Mouse (Mus musculus) neural tube, embryonic 14.5 days (tissue): ENCODE measurements around the gene Snd1. TPM values are rescaled to one million over a fixed set of nuclear protein-coding genes. Genes with fewer than 3 reads are reported as not detected.

Experiments
- ATAC-seq: fragments of 200-750 bp; cut with Nextera tagmentation; 2 replicates; pipeline ENCODE4 v1.8.0; 2017; ENCODE audit warnings: low read depth, mild to moderate bottlenecking, moderate TSS enrichment, moderate library complexity
- H3K27ac ChIP-seq: fragments of 300-500 bp; sonication (generic); 2 replicates; pipeline ENCODE4 v1.5.1; 2014; ENCODE audit warnings: low read depth, mild to moderate bottlenecking, control low read depth, low read length, moderate library complexity, mixed read lengths
- H3K27me3 ChIP-seq: fragments of 300-500 bp; sonication (generic); 2 replicates; pipeline ENCODE4 v1.6.1; 2014; ENCODE audit warnings: low read length; ENCODE audit not compliant: control insufficient read depth, insufficient read depth
- H3K36me3 ChIP-seq: fragments of 300-500 bp; sonication (generic); 2 replicates; pipeline ENCODE4 v1.6.1; 2014; ENCODE audit warnings: low read length, mixed read lengths; ENCODE audit not compliant: control insufficient read depth, insufficient read depth
- H3K4me1 ChIP-seq: fragments of 300-500 bp; sonication (generic); 2 replicates; pipeline ENCODE4 v1.6.1; 2014; ENCODE audit warnings: low read length; ENCODE audit not compliant: control insufficient read depth, insufficient read depth
- H3K4me2 ChIP-seq: fragments of 300-500 bp; sonication (generic); 2 replicates; pipeline ENCODE4 v1.6.1; 2014; ENCODE audit warnings: mild to moderate bottlenecking, low read depth, low read length, control low read depth
- H3K4me3 ChIP-seq: fragments of 300-500 bp; sonication (generic); 2 replicates; pipeline ENCODE4 v1.5.1; 2014; ENCODE audit warnings: low read depth, low read length, control low read depth, mixed read lengths
- H3K9ac ChIP-seq: fragments of 300-500 bp; sonication (generic); replicated peaks from 2 replicates; pipeline ENCODE4 v1.6.1; 2014; ENCODE audit warnings: low read depth, mild to moderate bottlenecking, control low read depth, low read length, mixed read lengths
- H3K9me3 ChIP-seq: fragments of 300-500 bp; sonication (generic); 2 replicates; pipeline ENCODE4 v1.6.1; 2016; ENCODE audit warnings: low read length; ENCODE audit not compliant: control insufficient read depth
- WGBS: fragments of 180-500 bp; shearing (Covaris S2); extraction: QIAGEN DNeasy Blood & Tissue Kit; methylation state at CpG from one replicate; pipeline ENCODE4 v1.1.7; 2014; 5-methylcytosine and 5-hydroxymethylcytosine counted together
- polyA plus RNA-seq: library from polyadenylated mRNA; unstranded; fragments of >200 nt; fragmentation: Nextera tagmentation; extraction: Ambion mirVana; gene quantifications from 2 replicates; pipeline ENCODE4 v1.2.1, GENCODE M21; 2014

The Snd1 gene
- polyA plus RNA-seq, 1 experiment from 2014 or later = 73.8 TPM

- no peaks in the 10 kb centered on the region for H3K27me3 ChIP-seq
- WGBS = 50% methylated on average over 4 of the region's 4 CpGs
- H3K9ac ChIP-seq = no peak overlapping the region
- no peak overlapping the region for H3K27ac ChIP-seq
- no peaks in the 10 kb centered on the region for H3K9me3 ChIP-seq
- no peak overlapping the region for H3K4me2 ChIP-seq
- ATAC-seq = no peak
- H3K4me3 ChIP-seq = no peak overlapping the region
- H3K4me1 ChIP-seq = no peaks in the 10 kb centered on the region
- no peaks in the 10 kb centered on the region for H3K36me3 ChIP-seq
Measured at GRCm38 (mm10) chr6:28717845-28718237, 242.9 kb downstream of the Snd1 start.

- ATAC-seq = no peak
- Histone ChIP-seq H3K27me3 (no peaks in the 10 kb centered on the region), H3K9me3 (no peaks in the 10 kb centered on the region), H3K4me1 (no peaks in the 10 kb centered on the region), H3K4me3 (no peak overlapping the region), H3K9ac (no peak overlapping the region), H3K27ac (no peak overlapping the region), H3K4me2 (no peak overlapping the region), H3K36me3 (no peaks in the 10 kb centered on the region)
- WGBS = 90% methylated on average over 9 of the region's 9 CpGs
Measured at GRCm38 (mm10) chr6:28720391-28721171, 245.6 kb downstream of the Snd1 start.

- H3K36me3 ChIP-seq = no peaks in the 10 kb centered on the region
- 61% methylated on average over 2 of the region's 2 CpGs for WGBS
Measured at GRCm38 (mm10) chr6:28723059-28723458, 248.1 kb downstream of the Snd1 start.

GRCm38 (mm10) chr6:28724776-28725175 lies 249.8 kb downstream of the Snd1 start:
- Histone ChIP-seq H3K27ac (no peak overlapping the region), H3K4me1 (no peaks in the 10 kb centered on the region; the same call in 1 of the 2 replicates), H3K4me3 (no peak overlapping the region), H3K27me3 (no peaks in the 10 kb centered on the region), H3K4me2 (no peak overlapping the region), H3K36me3 (no peaks in the 10 kb centered on the region), H3K9ac (no peak overlapping the region), H3K9me3 (no peaks in the 10 kb centered on the region)
- no peak for ATAC-seq
- 75% methylated on average over 5 of the region's 5 CpGs for WGBS

More at GRCm38 (mm10) chr6:28723059-28723458, 248.1 kb downstream of the Snd1 start:
- Histone ChIP-seq H3K4me3 (no peak overlapping the region), H3K4me2 (no peak overlapping the region), H3K9me3 (no peaks in the 10 kb centered on the region), H3K9ac (no peak overlapping the region), H3K4me1 (no peaks in the 10 kb centered on the region), H3K27ac (no peak overlapping the region), H3K27me3 (no peaks in the 10 kb centered on the region)
- ATAC-seq = no peak

- H3K4me3 ChIP-seq = no peak overlapping the region
- no peaks in the 10 kb centered on the region for H3K36me3 ChIP-seq
- H3K9me3 ChIP-seq = no peaks in the 10 kb centered on the region
- H3K4me2 ChIP-seq = no peak overlapping the region
- no peak overlapping the region for H3K9ac ChIP-seq
- H3K27me3 ChIP-seq = no peaks in the 10 kb centered on the region
- H3K4me1 ChIP-seq = no peaks in the 10 kb centered on the region; the same call in 1 of the 2 replicates
- ATAC-seq = no peak
- H3K27ac ChIP-seq = no peak overlapping the region
- 20% methylated on average over 3 of the region's 3 CpGs for WGBS
Measured at GRCm38 (mm10) chr6:28729236-28729635, 254.3 kb downstream of the Snd1 start.

GRCm38 (mm10) chr6:28729649-28730048 lies 254.7 kb downstream of the Snd1 start:
- H3K27ac ChIP-seq = no peak overlapping the region
- WGBS = 13% methylated on average over 2 of the region's 2 CpGs
- H3K4me2 ChIP-seq = no peak overlapping the region
- ATAC-seq = no peak
- no peaks in the 10 kb centered on the region for H3K36me3 ChIP-seq
- H3K27me3 ChIP-seq = no peaks in the 10 kb centered on the region
- H3K9ac ChIP-seq = no peak overlapping the region
- H3K4me3 ChIP-seq = no peak overlapping the region
- H3K4me1 ChIP-seq = no peaks in the 10 kb centered on the region; the same call in 1 of the 2 replicates
- no peaks in the 10 kb centered on the region for H3K9me3 ChIP-seq

GRCm38 (mm10) chr6:28731246-28731645 lies 256.3 kb downstream of the Snd1 start:
- Histone ChIP-seq H3K9me3 (no peaks in the 10 kb centered on the region), H3K36me3 (no peaks in the 10 kb centered on the region), H3K4me3 (no peak overlapping the region), H3K27me3 (no peaks in the 10 kb centered on the region), H3K4me2 (no peak overlapping the region), H3K9ac (no peak overlapping the region), H3K27ac (no peak overlapping the region), H3K4me1 (no peaks in the 10 kb centered on the region; the same call in 1 of the 2 replicates)
- ATAC-seq = no peak
- WGBS = 97% methylated on average over 6 of the region's 6 CpGs

GRCm38 (mm10) chr6:28733884-28734647 lies 259.1 kb downstream of the Snd1 start:
- H3K36me3 ChIP-seq = no peaks in the 10 kb centered on the region
- no peaks in the 10 kb centered on the region for H3K9me3 ChIP-seq
- no peaks in the 10 kb centered on the region; the same call in 1 of the 2 replicates for H3K4me1 ChIP-seq
- H3K9ac ChIP-seq = no peak overlapping the region
- H3K27ac ChIP-seq = no peak overlapping the region
- no peak for ATAC-seq
- WGBS = 88% methylated on average over 5 of the region's 5 CpGs
- no peaks in the 10 kb centered on the region for H3K27me3 ChIP-seq
- no peak overlapping the region for H3K4me3 ChIP-seq
- no peak overlapping the region for H3K4me2 ChIP-seq

- WGBS = 85% methylated on average over 9 of the region's 9 CpGs
- Histone ChIP-seq H3K4me3 (no peak overlapping the region), H3K9me3 (no peaks in the 10 kb centered on the region), H3K27me3 (no peaks in the 10 kb centered on the region), H3K4me2 (no peak overlapping the region), H3K36me3 (no peaks in the 10 kb centered on the region), H3K4me1 (no peaks in the 10 kb centered on the region), H3K9ac (no peak overlapping the region), H3K27ac (no peak overlapping the region)
- no peak for ATAC-seq
Measured at GRCm38 (mm10) chr6:28735116-28735515, 260.2 kb downstream of the Snd1 start.
